Mouse (Mus musculus) cerebellum, adult 2 months (tissue): ENCODE data around the gene Lbx1. TPM values are rescaled to one million over a fixed set of nuclear protein-coding genes. Genes with fewer than 3 reads are reported as not detected.

Experiments
- DNase-seq, 2 experiments: peaks; one replicate each; pipeline ENCODE4 v3.0.0; 2021
- H3K27ac ChIP-seq: fragments of 200-500 bp; 2 replicates; pipeline ENCODE4 v1.5.1; 2012; ENCODE audit warnings: low read length, control low read depth, inconsistent platforms; ENCODE audit not compliant: insufficient read depth
- H3K27me3 ChIP-seq: fragments of 200-500 bp; 2 replicates; pipeline ENCODE4 v1.6.1; 2012; ENCODE audit warnings: inconsistent platforms, mild to moderate bottlenecking, low read length, moderate library complexity; ENCODE audit not compliant: control insufficient read depth, insufficient read depth
- H3K4me1 ChIP-seq: fragments of 200-500 bp; 2 replicates; pipeline ENCODE4 v1.6.1; 2011; ENCODE audit warnings: low read length; ENCODE audit not compliant: control insufficient read depth, insufficient read depth
- H3K4me3 ChIP-seq: fragments of 200-500 bp; replicated peaks from 2 replicates; pipeline ENCODE3; 2011; ENCODE audit warnings: mild to moderate bottlenecking, low read depth, low read length, control low read depth; ENCODE audit not compliant: insufficient read depth
- CTCF ChIP-seq: fragments of 200-500 bp; IDR thresholded peaks from 2 replicates; pipeline ENCODE4 v1.5.1; 2011; ENCODE audit warnings: low read depth, mild to moderate bottlenecking, control low read depth, low read length, moderate library complexity, borderline replicate concordance; ENCODE audit not compliant: insufficient read depth
- POLR2A ChIP-seq: fragments of 200-500 bp; IDR thresholded peaks from 2 replicates; pipeline ENCODE4 v1.6.1; 2011; ENCODE audit warnings: low read length, control low read depth, borderline replicate concordance; ENCODE audit not compliant: insufficient read depth
- WGBS: fragments of 180-500 bp; shearing (Covaris S2); methylation state at CpG from one replicate; pipeline ENCODE4 v1.1.7; 2018; 5-methylcytosine and 5-hydroxymethylcytosine counted together
- polyA plus RNA-seq: library from polyadenylated mRNA; depleted of rRNA; stranded (reverse); fragments of >200 nt; gene quantifications from 2 replicates; pipeline ENCODE4 v1.2.3, GENCODE M21; 2012

Lbx1 gene
- polyA plus RNA-seq, 1 experiment = 6.0 TPM

- TF ChIP-seq CTCF (no peak), POLR2A (no peak)
- WGBS = 3% methylated on average over 33 of the region's 33 CpGs
- H3K27ac ChIP-seq = no peak overlapping the region
- DNase-seq = no peak
- peaks cover 35% of the 10 kb centered on the region; the same call in 1 of the 2 replicates for H3K27me3 ChIP-seq
- H3K4me1 ChIP-seq = no peaks in the 10 kb centered on the region
- no peak overlapping the region for H3K4me3 ChIP-seq
Measured at GRCm38 (mm10) chr19:45229378-45230135, 6.1 kb downstream of the Lbx1 start.

GRCm38 (mm10) chr19:45228781-45229180, 6.8 kb downstream of the Lbx1 start:
- H3K4me1 ChIP-seq = no peaks in the 10 kb centered on the region
- no peak overlapping the region for H3K4me3 ChIP-seq
- H3K27me3 ChIP-seq = peaks cover 32% of the 10 kb centered on the region; the same call in 1 of the 2 replicates
- H3K27ac ChIP-seq = no peak overlapping the region
- 9% methylated on average over 4 of the region's 4 CpGs for WGBS
- no peak for DNase-seq
- TF ChIP-seq POLR2A (no peak), CTCF (no peak)

GRCm38 (mm10) chr19:45228097-45228496, 7.5 kb downstream of the Lbx1 start:
- TF ChIP-seq POLR2A (no peak), CTCF (no peak)
- WGBS = 11% methylated on average over 12 of the region's 12 CpGs
- Histone ChIP-seq H3K4me1 (no peaks in the 10 kb centered on the region), H3K4me3 (no peak overlapping the region), H3K27ac (no peak overlapping the region), H3K27me3 (peaks cover 29% of the 10 kb centered on the region; the same call in 1 of the 2 replicates)
- no peak for DNase-seq

GRCm38 (mm10) chr19:45227671-45228070, 7.9 kb downstream of the Lbx1 start:
- Histone ChIP-seq H3K27me3 (peaks cover 27% of the 10 kb centered on the region; the same call in 1 of the 2 replicates), H3K27ac (no peak overlapping the region), H3K4me1 (no peaks in the 10 kb centered on the region), H3K4me3 (no peak overlapping the region)
- no peak for TF ChIP-seq CTCF
- no peak for TF ChIP-seq POLR2A
- DNase-seq = no peak
- 9% methylated on average over 1 of the region's 1 CpGs for WGBS

- Histone ChIP-seq H3K4me1 (no peaks in the 10 kb centered on the region), H3K27me3 (peaks cover 25% of the 10 kb centered on the region; the same call in 1 of the 2 replicates), H3K27ac (no peak overlapping the region), H3K4me3 (no peak overlapping the region)
- TF ChIP-seq CTCF (no peak), POLR2A (no peak)
- WGBS = 11% methylated on average over 3 of the region's 3 CpGs
- DNase-seq = no peak
Measured at GRCm38 (mm10) chr19:45227049-45227448, 8.6 kb downstream of the Lbx1 start.

GRCm38 (mm10) chr19:45226246-45226645, 9.4 kb downstream of the Lbx1 start:
- Histone ChIP-seq H3K27ac (no peak overlapping the region), H3K27me3 (peaks cover 18% of the 10 kb centered on the region; the same call in 1 of the 2 replicates), H3K4me1 (no peaks in the 10 kb centered on the region), H3K4me3 (no peak overlapping the region)
- no peak for DNase-seq
- 8% methylated on average over 8 of the region's 8 CpGs for WGBS
- TF ChIP-seq POLR2A (no peak), CTCF (no peak)

- no peak overlapping the region for H3K4me3 ChIP-seq
- H3K4me1 ChIP-seq = no peaks in the 10 kb centered on the region
- peaks cover 13% of the 10 kb centered on the region; the same call in 1 of the 2 replicates for H3K27me3 ChIP-seq
- no peak for DNase-seq
- 5% methylated on average over 12 of the region's 12 CpGs for WGBS
- TF ChIP-seq POLR2A = no peak
- no peak for TF ChIP-seq CTCF
- H3K27ac ChIP-seq = no peak overlapping the region
Measured at GRCm38 (mm10) chr19:45225130-45225529, 10.5 kb downstream of the Lbx1 start.

- TF ChIP-seq POLR2A = no peak
- TF ChIP-seq CTCF = no peak
- WGBS = 8% methylated on average over 6 of the region's 6 CpGs
- Histone ChIP-seq H3K27me3 (peaks cover 13% of the 10 kb centered on the region; the same call in 1 of the 2 replicates), H3K4me1 (no peaks in the 10 kb centered on the region), H3K27ac (no peak overlapping the region), H3K4me3 (no peak overlapping the region)
- no peak for DNase-seq
Measured at GRCm38 (mm10) chr19:45224286-45224559, 11.4 kb downstream of the Lbx1 start.
